Mouse (Mus musculus) Muller cell, postnatal 12 days (primary cell): ENCODE data around the gene Pld2.
A peak's percentile ranks its signal among the peaks of the same experiment; 100 is the strongest.

ENCODE experiments used
- DNase-seq: peaks from one replicate; pipeline ENCODE4 v3.0.0-alpha.2; 2015; ENCODE audit errors: inconsistent ontology term

Pld2 gene

GRCm38 (mm10) chr11:70578962-70579361, 39.1 kb downstream of the Pld2 start:
- no peak for DNase-seq

GRCm38 (mm10) chr11:70579710-70580357, 40.0 kb downstream of the Pld2 start:
- DNase-seq = no peak

GRCm38 (mm10) chr11:70580358-70580720, 40.5 kb downstream of the Pld2 start:
- DNase-seq = no peak

- DNase-seq = no peak
Observed at GRCm38 (mm10) chr11:70580921-70581320, 41.1 kb downstream of the Pld2 start.

GRCm38 (mm10) chr11:70582196-70582595, 42.3 kb downstream of the Pld2 start:
- DNase-seq = no peak

GRCm38 (mm10) chr11:70583022-70583714, 43.3 kb downstream of the Pld2 start:
- no peak for DNase-seq

- DNase-seq = no peak
Observed at GRCm38 (mm10) chr11:70583775-70584174, 43.9 kb downstream of the Pld2 start.

- DNase-seq = peak; percentile 94
Observed at GRCm38 (mm10) chr11:70585457-70585856, 45.6 kb downstream of the Pld2 start.

GRCm38 (mm10) chr11:70586261-70586660, 46.4 kb downstream of the Pld2 start:
- no peak for DNase-seq

GRCm38 (mm10) chr11:70586954-70587353, 47.1 kb downstream of the Pld2 start:
- no peak for DNase-seq

GRCm38 (mm10) chr11:70591733-70592132, 51.9 kb downstream of the Pld2 start:
- DNase-seq = no peak

- no peak for DNase-seq
Observed at GRCm38 (mm10) chr11:70594253-70594989, 54.6 kb downstream of the Pld2 start.

- no peak for DNase-seq
Observed at GRCm38 (mm10) chr11:70595638-70596037, 55.8 kb downstream of the Pld2 start.

GRCm38 (mm10) chr11:70596094-70596493, 56.2 kb downstream of the Pld2 start:
- DNase-seq = no peak

- DNase-seq = no peak
Observed at GRCm38 (mm10) chr11:70597301-70597700, 57.4 kb downstream of the Pld2 start.

- DNase-seq = no peak
Observed at GRCm38 (mm10) chr11:70598451-70598953, 58.6 kb downstream of the Pld2 start.

GRCm38 (mm10) chr11:70605024-70605566, 65.2 kb downstream of the Pld2 start:
- peak; percentile 60 for DNase-seq

- DNase-seq = no peak
Observed at GRCm38 (mm10) chr11:70606717-70607116, 66.9 kb downstream of the Pld2 start.

- DNase-seq = no peak
Observed at GRCm38 (mm10) chr11:70607611-70608010, 67.7 kb downstream of the Pld2 start.
